Mouse (Mus musculus): ENCODE results near the gene Foxred2.

DNA sequence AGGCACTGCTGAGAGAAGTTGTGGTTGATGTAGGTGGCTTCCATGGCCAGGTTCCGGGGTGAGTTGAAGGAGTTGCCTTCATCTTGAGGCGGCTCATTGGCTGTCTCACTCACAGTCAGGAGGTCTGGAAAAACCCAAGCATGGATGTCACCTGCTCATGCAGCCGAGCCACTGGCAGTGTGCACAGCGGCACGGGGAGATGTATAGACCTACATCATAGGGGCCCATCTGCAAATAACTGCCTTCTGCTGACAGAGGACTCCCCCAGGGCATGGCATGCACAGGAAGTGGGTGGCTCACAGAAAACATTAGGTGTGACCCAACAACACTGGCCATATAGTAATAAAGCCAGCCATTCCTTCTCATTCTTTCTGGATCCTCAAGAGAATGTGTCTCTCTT is 5.9 kb upstream of the Foxred2 start:
- TF ChIP-seq POLR2A (IDR thresholded peaks at IDR 0.05; ENCODE audit: extremely low read depth, insufficient read depth, low read length): no peak
- TF ChIP-seq CTCF (IDR thresholded peaks at IDR 0.05; ENCODE audit: extremely low read depth, insufficient read depth, low read length): no peak
